Mouse (Mus musculus) retina, postnatal 7 days (tissue): Measurements from ENCODE around the gene 4430402I18Rik.

ENCODE experiments used
- DNase-seq: peaks from one replicate; pipeline ENCODE4 v3.0.0-alpha.2; 2012; ENCODE audit warnings: low read depth, low spot score

4430402I18Rik gene

DNA sequence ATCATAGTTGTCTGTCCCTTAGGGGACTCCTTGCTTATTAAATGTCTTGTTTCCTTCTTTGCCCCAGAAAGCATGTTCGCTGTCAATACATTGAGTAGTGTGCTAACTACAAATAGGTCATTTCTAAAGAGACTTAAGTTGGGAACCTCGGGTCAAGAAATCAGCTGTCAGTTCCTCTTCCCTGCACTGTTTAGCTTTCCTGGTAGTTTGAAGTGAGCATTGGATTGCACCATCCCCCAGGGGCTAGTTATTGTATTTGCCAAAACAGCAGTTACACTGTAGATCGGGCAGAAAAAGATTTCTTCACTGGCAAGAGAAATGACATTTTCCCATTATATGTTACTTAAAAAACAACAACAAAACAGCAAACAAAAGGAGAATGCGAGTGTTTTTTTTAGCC lies 578 bp upstream of the 4430402I18Rik start:
- no peak for DNase-seq

DNA sequence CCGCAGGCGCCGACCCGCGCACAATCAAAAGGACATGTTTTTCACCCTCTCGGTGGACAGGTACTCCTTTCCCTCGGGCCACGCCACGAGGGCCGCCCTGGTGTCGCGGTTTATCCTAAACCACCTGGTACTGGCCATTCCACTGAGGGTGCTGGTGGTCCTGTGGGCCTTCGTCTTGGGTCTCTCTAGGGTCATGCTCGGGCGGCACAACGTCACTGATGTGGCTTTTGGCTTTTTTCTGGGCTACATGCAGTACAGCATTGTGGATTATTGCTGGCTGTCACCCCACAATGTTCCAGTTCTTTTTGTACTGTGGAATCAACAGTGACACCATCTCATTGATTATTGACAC lies 3.1 kb downstream of the 4430402I18Rik start:
- no peak for DNase-seq

DNA sequence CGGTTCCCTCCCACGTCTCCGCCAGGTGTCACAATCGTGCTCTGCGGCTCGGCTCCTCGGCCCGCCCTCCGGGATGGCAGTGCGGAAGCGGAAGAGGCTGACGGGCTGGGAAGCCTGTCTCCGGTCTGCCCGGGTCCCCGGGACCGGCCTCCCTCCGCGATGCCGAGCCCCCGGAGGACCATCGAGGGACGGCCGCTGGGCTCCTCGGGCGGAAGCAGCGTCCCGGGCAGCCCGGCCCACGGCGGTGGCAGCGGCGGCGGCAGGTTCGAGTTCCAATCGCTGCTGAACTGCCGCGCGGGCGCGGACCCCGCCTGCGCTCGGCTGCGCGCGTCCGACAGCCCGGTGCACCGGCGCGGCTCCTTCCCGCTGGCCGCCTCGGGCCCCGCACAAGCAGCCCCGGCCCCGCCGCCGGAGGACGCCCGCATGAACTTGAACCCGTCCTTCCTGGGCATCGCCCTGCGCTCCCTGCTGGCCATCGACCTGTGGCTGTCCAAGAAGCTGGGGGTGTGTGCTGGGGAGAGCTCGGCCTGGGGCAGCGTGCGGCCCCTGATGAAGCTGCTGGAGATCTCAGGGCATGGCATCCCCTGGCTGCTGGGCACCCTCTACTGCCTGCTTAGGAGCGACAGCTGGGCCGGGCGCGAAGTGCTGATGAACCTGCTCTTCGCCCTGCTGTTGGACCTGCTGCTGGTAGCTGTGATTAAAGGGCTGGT lies 3.6 kb downstream of the 4430402I18Rik start, which contains the start of gene Plpp6:
TSS of gene Plpp6 (plus strand) at position 112 of the 710 bp plus-strand sequence.
- peak; percentile 57 for DNase-seq

DNA sequence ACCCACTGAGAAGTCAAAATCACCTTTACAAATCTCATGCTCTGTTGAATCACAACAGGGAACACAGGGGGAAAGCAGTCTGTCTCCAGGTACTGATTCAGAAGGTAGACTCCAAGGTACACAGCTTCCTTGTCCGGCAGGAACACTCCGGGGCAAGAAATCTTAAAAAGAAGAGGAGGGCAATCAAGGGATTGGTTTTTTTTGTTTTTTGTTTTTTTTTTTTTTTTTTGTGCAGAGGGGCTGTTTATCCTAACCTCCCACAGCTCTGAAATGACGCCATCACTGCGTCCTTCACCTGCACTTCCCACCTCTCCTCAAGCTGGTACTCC lies 4.1 kb downstream of the 4430402I18Rik start:
- no peak for DNase-seq

- DNase-seq: no peak
These were observed 4.5 kb downstream of the 4430402I18Rik start for GRCm38 (mm10) chr19:28963113-28963512.

GRCm38 (mm10) chr19:28951251-28951650 lies 16.3 kb downstream of the 4430402I18Rik start:
- no peak for DNase-seq

DNA sequence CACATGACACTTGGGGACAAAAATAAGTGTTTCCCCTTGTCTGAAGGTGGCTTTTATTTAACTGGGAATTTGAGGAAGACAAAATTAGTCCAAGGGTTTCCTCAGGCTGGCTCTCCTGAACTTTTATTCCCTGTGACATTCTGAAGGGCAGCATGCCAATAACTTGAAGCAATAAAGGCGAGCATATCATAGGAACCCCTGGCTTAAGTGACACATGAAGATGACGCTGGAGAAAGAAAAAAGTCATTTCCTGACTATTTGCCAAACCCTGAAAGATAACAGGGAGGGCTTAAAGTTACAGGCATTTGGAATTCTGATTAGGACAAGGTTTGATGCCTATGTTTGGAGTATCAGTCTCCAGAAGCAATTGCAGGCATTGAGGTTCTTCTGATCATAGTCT lies 20.3 kb downstream of the 4430402I18Rik start:
- no peak for DNase-seq

- DNase-seq: no peak
These were observed 20.8 kb downstream of the 4430402I18Rik start for GRCm38 (mm10) chr19:28946782-28947181.

DNA sequence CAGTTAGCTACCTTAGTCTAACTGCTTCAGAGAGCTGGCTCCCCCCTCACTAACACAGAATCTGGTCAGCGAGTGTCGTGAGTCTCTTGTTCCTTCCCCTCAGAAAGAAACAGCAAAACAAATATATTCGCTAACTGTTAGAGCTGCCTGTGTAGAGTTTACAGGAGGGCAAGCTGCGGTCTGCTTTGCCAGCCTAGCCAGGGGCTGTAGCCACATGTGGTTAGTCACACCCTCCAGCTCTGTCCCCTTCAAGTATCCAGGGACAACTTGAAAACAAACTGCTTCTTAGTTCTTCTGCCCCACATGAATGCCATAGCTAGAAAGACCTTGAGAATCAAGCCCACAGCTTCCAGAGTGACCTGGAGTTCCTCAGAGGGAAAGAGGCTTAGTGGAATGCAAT lies 26.3 kb downstream of the 4430402I18Rik start:
- DNase-seq: no peak

DNA sequence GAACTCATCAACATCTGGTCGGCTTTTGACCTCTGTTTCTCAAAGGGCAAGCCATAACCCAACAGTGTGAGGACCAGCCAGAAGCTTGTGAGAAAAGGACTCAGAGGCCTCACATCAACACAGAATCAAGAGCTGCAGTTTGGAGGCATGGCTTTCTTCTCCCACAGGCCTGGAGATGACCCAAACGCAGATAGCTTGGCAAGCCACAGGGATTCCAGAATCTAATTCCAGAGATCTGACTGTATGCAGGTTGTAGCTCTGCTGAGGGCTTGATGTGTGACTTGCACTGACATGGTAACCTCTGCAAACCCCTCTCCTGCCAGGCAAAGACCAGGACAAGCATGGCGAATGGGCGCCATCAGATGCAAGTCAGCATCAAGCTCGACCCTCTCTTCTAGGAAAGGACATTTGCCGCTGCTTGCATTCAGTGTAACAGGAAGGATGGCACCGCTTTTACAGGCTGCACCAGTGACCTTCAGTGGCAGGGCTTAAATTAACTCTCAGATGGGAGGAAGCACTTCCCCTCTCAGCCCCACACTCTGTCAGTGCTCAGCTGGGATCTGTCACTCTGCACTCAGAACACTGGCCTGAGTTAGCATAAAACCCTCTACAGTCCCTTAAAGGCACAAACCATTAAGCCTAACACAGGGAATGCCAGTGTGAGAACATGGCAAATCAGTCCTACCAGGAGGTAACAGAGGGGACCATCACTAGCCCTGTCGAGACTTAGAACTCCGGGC lies 27.3 kb downstream of the 4430402I18Rik start:
- no peak for DNase-seq

- no peak for DNase-seq
These were observed 32.7 kb downstream of the 4430402I18Rik start for GRCm38 (mm10) chr19:28934897-28935296.

- no peak for DNase-seq
These were observed 38.6 kb downstream of the 4430402I18Rik start for GRCm38 (mm10) chr19:28929034-28929433.

GRCm38 (mm10) chr19:28927396-28927795 lies 40.2 kb downstream of the 4430402I18Rik start:
- no peak for DNase-seq

- DNase-seq: no peak
These were observed 41.2 kb downstream of the 4430402I18Rik start for GRCm38 (mm10) chr19:28926366-28926765.

DNA sequence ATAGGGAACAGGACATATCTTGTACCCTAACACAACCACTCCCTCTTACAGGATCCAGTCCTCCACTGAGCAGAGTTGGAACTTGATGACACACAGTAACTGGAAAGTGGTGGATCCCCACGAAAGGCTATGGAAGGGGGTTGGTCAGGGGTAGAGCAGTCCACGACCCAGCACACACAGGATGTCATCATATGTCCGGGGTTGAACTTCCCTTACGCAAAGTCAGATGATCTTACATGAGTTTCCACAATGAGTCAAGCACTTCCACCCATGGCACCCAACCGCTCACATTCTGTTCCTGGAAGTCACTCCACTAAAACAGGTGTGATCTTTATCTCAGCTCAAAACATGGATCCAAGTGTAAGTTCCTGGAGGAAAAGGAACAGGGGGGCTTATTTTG lies 49.8 kb downstream of the 4430402I18Rik start:
- no peak for DNase-seq

GRCm38 (mm10) chr19:28916492-28916891 lies 51.1 kb downstream of the 4430402I18Rik start:
- DNase-seq: no peak

GRCm38 (mm10) chr19:28915602-28916250 lies 51.9 kb downstream of the 4430402I18Rik start:
- DNase-seq: no peak

DNA sequence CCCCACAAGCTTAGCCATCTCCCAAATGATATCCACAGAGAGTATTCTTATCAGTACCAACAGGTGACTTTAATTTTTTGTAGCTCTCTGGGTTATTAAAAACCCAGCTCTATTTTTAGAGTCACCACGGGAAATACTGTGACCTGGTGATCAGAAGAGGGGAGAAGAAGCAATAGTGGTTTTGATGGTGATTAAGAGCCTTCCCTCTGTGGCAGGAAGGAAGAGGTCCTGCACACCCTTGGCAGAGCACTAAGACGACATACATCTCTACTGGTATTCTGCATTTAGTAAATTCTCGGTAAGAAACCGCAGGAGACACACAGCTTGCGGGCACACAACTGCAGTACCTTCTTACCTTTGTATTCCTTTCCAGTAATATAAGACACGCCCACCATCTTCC lies 53.0 kb downstream of the 4430402I18Rik start:
- DNase-seq: no peak

GRCm38 (mm10) chr19:28908693-28909092 lies 58.9 kb downstream of the 4430402I18Rik start:
- DNase-seq: no peak

GRCm38 (mm10) chr19:28908186-28908585 lies 59.4 kb downstream of the 4430402I18Rik start:
- no peak for DNase-seq

DNA sequence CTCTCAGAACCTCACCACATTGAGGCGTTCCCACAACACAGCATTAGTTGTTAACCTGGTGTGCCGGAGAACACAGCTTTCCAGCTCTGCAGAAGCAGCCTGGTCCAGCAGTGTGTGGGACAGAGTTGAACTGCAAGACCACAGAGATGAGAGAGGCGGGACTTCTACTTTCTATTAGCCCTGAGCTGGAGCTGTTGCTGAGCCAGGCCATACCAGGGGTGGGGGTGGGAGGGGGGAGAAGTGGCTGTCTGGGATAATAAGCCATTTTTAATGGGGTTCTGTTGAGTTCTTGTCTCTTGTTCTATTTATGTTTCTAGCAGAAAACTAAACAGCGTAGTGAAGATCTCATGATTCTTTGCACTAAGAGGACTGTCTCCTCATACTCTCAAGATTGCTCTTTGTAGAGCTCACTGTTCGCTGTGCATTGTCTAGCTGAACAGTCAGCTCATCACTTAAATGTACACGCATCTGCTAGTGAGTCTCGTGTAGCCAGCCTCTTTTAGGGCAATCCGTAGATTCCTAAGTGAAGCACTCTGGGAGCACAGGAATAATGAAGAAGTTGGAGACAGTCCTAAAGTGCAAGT lies 64.0 kb downstream of the 4430402I18Rik start:
- no peak for DNase-seq

- no peak for DNase-seq
These were observed 64.8 kb downstream of the 4430402I18Rik start for GRCm38 (mm10) chr19:28902806-28903205.
